Mouse (Mus musculus) erythroblast, embryonic 14.5 days (primary cell): ENCODE results near the gene Dscam.

Experiments
- GATA1 ChIP-seq: IDR thresholded peaks from 2 replicates; pipeline ENCODE4 v1.6.1; 2012; ENCODE audit warnings: low read length, inconsistent platforms, mixed read lengths
- TAL1 ChIP-seq: IDR thresholded peaks from 3 replicates; pipeline ENCODE4 v1.6.1; 2012; ENCODE audit warnings: low read length, inconsistent platforms, mixed read lengths

DNA sequence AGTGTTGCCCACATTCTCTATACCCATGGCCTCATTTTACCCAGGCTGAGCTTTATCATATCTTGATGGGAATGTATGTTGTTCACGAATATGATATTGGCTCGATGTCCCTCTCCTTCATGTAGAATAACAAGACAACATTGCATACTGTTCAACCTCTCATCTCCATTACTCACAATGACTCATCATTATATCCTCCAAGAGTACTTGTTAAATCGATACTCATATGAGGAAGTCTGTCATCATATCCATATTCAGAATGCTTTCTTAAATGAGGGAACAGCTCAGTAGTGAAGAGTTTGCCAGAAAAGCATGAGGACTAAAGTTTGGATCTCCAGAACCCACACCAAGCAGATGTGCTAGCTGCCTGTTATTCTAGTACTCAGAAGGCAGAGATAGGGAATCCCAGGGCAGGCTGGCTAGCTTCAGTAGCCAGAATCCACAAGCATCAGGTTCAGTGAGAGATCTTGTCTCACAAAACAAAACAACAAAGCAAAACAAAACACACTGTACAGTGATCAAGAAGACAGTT lies 327.7 kb downstream of the Dscam start:
- TF ChIP-seq GATA1 = no peak
- no peak for TF ChIP-seq TAL1
